Mouse (Mus musculus): Measurements from ENCODE around the gene Sash1.

DNA sequence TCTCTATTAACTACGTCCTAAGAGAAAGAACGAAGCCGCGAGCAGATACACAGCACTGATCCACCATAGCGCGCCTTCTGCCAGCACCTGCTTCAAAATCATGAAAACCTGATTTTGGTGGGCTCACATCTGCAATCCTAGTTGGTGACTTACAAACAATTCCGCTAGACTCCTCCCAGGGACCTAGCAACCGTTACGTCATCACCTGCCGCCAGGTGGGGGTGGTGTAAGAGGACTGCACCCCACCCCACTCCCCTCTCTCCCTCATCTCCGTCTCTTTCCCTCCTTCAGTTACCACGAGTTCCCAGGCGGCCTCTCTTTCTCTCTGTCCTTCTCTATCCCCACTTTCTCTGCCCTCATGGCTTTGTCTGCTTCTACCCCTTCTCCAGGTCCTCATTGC is 7.5 kb downstream of the Sash1 start:
- no peak for TF ChIP-seq CTCF (IDR thresholded peaks at IDR 0.05; ENCODE audit: low read depth, low read length)
- TF ChIP-seq POLR2AphosphoS5 (IDR thresholded peaks at IDR 0.05; ENCODE audit: insufficient replicate concordance, low read depth, low read length), result no peak
- TF ChIP-seq GATA1 (IDR thresholded peaks at IDR 0.05; ENCODE audit: borderline replicate concordance, low read length), result no peak
- TF ChIP-seq GATA2 (IDR thresholded peaks at IDR 0.05; ENCODE audit: borderline replicate concordance, low read depth, low read length), result no peak
- TF ChIP-seq TAL1 (conservative IDR thresholded peaks at IDR 0.05; ENCODE audit: low read depth, low read length), result no peak

Measured in G1E (cell line).